In the genomic region with DNA sequence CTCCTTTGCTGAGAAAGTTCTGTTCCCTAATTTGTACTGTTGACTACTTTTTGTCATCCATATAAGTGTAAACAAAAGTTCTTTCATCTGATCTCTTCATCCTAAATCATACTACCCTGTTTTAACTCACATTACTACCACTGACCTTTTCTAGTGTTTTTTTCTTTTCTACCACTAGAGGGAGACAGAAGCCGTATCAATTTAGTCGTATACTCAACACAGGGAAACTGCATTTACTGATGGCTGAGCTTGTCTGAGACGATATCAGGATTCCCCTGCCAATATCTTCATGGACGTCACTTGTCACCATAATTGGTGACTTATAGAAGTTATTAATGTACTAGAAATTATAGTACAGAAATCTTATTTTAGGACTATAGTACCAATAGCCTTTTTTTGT, we compare ENCODE assay signal across 9 mouse cellular contexts. TPM values are rescaled to one million over a fixed set of nuclear protein-coding genes. Genes with fewer than 3 reads are reported as not detected.
A peak's percentile ranks its signal among the peaks of the same experiment; 100 is the strongest.
DNase-seq lines count a peak whose midpoint lies in the region; ATAC-seq and TF ChIP-seq lines count a peak whose summit lies in the region.
"Had no signal": no experiment of that assay in that cellular context is flagged by ENCODE, and none has a peak within 500 bp of the region (broad histone marks: within the 10 kb centered on the region; RNA-seq: fewer than 3 reads in every experiment).

No protein-coding gene starts in this region.

- H3K27me3 ChIP-seq in lung, embryonic 14.5 days (ENCODE audit: insufficient read depth, low read length): no peaks in the 10 kb centered on the region

- peak; percentile 5 for DNase-seq in cerebellum, adult 8-10 months
- no peak for DNase-seq in cerebellum, postnatal 4 days (ENCODE audit: low spot score in 2 of 2)
- DNase-seq in lung, embryonic 14.5 days: peak; percentile 69
- DNase-seq in lung, adult 18-20 months: no peak
- peak; percentile 20 for DNase-seq in retina, adult 2 months (ENCODE audit: low read depth, low spot score)
- no peak for DNase-seq in adrenal gland, postnatal 10 days
- no peak for DNase-seq in adrenal gland, adult 8-10 months

- H3K9ac ChIP-seq in lung, embryonic 14.5 days: no peak overlapping the region

- peaks cover 11% of the 10 kb centered on the region; the same call in 1 of the 2 replicates for H3K36me3 ChIP-seq in lung, embryonic 14.5 days (ENCODE audit: insufficient read depth)

- 6% methylated on average over 4 of the region's 4 CpGs for WGBS in lung, embryonic 14.5 days

- H3K9me3 ChIP-seq in lung, embryonic 14.5 days (ENCODE audit: low read depth, low read length): no peaks in the 10 kb centered on the region

- no peaks in the 10 kb centered on the region for H3K4me1 ChIP-seq in lung, embryonic 14.5 days (ENCODE audit: insufficient read depth)

- no peak overlapping the region for H3K4me2 ChIP-seq in lung, embryonic 14.5 days

- H3K27ac ChIP-seq in lung, embryonic 14.5 days (ENCODE audit: low read depth): no peak overlapping the region

- H3K4me3 ChIP-seq in lung, embryonic 14.5 days (ENCODE audit: low read depth, low read length): no peak overlapping the region

- ATAC-seq in lung, embryonic 14.5 days (ENCODE audit: insufficient read depth): peak; percentile 62; the same call in 1 of the 2 replicates
- 0 out of 4 replicates have a peak, but pooled peaks have one; percentile 45 to 59 for ATAC-seq in hematopoietic stem cell, adult 5-6 weeks (replicated peaks in 1 of 2; ENCODE audit: insufficient read depth in 1 of 2, low FRiP score in 2 of 2, low TSS enrichment in 1 of 2, low read depth in 1 of 2, poor library complexity in 2 of 2, severe bottlenecking in 2 of 2)

- TF ChIP-seq CTCF in lung, embryonic 14.5 days (IDR thresholded peaks at IDR 0.05; ENCODE audit: low read depth): peak; percentile 73

RNA-seq across cellular contexts. Expression of a gene that starts 23.8 kb away (rescaled TPM):
- polyA plus RNA-seq in lung, embryonic 14.5 days (2014; fragmentation: Nextera tagmentation; extraction: Ambion mirVana): 48.7 and 53.8 TPM in 2 replicates
- total RNA-seq in hematopoietic stem cell, adult 5-6 weeks (2017): 54.5 and 63.1 TPM in 2 replicates
- total RNA-seq in adrenal gland, postnatal 10 days (2021): 10 to 100 TPM; 75.5 to 83.1 TPM
- total RNA-seq in adrenal gland, adult 8-10 months (2022): 100 to 1,000 TPM; 190 to 204 (median 198) TPM

RNA-seq across cellular contexts. Expression of a gene that starts 28.4 kb away (rescaled TPM):
- not detected in 2 replicates for polyA plus RNA-seq in lung, embryonic 14.5 days (2014; fragmentation: Nextera tagmentation; extraction: Ambion mirVana)
- not detected in 2 replicates for total RNA-seq in hematopoietic stem cell, adult 5-6 weeks (2017)
- not detected for total RNA-seq in adrenal gland, postnatal 10 days (2021)
- total RNA-seq in adrenal gland, adult 8-10 months (2022): not detected
- total RNA-seq: heart, adult 18-20 months had no signal

RNA-seq across cellular contexts. Expression of a gene that starts 59.7 kb away (rescaled TPM):
- polyA plus RNA-seq in lung, embryonic 14.5 days (2014; fragmentation: Nextera tagmentation; extraction: Ambion mirVana): 19.6 and 20.0 TPM in 2 replicates
- 40.7 and 50.7 TPM in 2 replicates for total RNA-seq in hematopoietic stem cell, adult 5-6 weeks (2017)
- 10 to 100 TPM; 49.7 to 59.3 TPM for total RNA-seq in adrenal gland, postnatal 10 days (2021)
- 100 to 1,000 TPM in 2 of 4 experiments, 10 to 100 TPM in 2; 68.7 to 107 (median 88.8) TPM for total RNA-seq in adrenal gland, adult 8-10 months (2022)

RNA-seq across cellular contexts. Expression of a gene that starts 59.7 kb away (rescaled TPM):
- 34.2 and 37.1 TPM in 2 replicates for polyA plus RNA-seq in lung, embryonic 14.5 days (2014; fragmentation: Nextera tagmentation; extraction: Ambion mirVana)
- total RNA-seq in hematopoietic stem cell, adult 5-6 weeks (2017): 12.6 and 15.8 TPM in 2 replicates
- total RNA-seq in adrenal gland, postnatal 10 days (2021): 10 to 100 TPM; 23.6 to 26.0 TPM
- total RNA-seq in adrenal gland, adult 8-10 months (2022): 10 to 100 TPM; 25.4 to 44.8 (median 33.5) TPM

Comparison
In these comparisons a context has a peak if more than half of its experiments do, and no peak if none do; other contexts are left out.
1. DNase-seq: peak in cerebellum, adult 8-10 months (single experiment), lung, embryonic 14.5 days (single experiment) and retina, adult 2 months (single experiment); none in cerebellum, postnatal 4 days (0 of 2), lung, adult 18-20 months (0 of 2), adrenal gland, postnatal 10 days (single experiment) and adrenal gland, adult 8-10 months (single experiment).